Mouse (Mus musculus) lung, postnatal 14 days (tissue): ENCODE results near the gene Nptx2.
A peak's percentile ranks its signal among the peaks of the same experiment; 100 is the strongest.

Source experiments
- DNase-seq: peaks from one replicate; pipeline ENCODE4 v3.0.0; 2021

The Nptx2 gene

DNA sequence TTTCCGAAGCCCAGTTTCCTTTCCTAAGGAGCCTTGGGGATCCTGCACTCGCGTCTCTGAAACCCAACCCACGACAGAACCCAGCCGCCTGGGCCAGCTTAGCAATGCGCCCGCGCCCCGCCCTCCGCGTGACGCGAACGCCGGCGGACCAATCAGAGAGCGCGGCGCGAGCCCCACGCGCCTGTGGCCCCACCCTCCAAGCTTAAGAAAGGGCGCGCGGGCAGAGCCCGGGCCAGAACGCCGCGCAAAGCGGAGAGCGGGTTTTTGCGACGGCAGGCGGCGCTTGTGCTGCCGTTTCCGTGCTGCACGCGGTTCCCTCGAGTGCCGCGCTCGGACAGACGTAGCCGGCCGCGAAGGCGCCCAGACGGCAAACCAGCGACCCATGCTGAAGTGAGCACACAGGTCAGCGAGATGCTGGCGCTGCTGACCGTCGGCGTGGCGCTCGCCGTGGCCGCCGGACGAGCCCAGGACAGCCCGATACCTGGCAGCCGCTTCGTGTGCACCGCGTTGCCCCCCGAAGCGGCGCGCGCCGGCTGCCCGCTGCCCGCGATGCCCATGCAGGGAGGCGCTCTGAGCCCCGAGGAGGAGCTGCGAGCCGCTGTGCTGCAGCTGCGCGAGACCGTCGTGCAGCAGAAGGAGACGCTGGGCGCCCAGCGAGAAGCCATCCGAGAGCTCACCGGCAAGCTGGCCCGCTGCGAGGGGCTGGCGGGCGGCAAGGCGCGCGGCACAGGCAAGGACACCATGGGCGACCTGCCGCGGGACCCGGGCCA, at the start of gene Nptx2:
Gene Nptx2 (plus strand): TSS at position 250 of the 770 bp plus-strand sequence.
- peak; percentile 58 for DNase-seq

DNA sequence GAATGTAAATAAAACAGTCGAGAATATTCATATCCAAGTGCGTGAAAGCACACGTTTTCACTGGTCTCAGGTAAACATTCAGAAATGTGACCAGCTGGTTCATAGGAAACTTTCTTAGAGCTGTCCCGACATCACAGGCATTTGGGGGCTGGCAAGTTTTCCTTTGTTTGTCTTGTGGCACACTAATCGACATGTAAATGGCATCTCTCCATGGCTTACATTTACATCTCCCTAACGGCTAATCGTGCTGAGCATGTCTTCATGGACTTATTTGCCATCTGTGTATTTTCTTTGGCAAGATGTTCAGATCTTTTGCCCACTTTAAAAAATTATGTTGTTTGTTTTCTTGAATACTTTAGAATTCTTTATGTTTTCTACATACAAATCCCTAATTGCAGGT, 49.2 kb upstream of the Nptx2 start:
- DNase-seq: no peak

DNA sequence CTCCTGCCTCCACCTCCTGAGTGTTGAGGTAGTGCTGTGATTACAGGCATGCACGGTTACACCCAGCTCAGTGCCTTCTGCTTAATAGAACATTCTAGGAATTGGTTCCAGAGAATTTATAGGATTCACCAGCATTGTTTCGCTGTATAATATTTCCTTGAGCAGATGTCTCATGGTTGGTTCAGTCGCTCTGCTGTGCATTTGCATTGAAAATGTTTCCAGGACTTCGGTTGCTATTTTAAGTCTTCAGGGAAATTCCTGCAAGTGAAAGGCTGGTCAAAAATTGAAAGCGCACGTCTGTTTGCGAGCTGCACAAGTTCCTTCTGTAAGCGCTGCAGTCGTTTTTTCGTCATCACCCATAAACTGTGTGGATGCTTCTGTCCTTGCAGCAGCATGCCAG, 41.5 kb upstream of the Nptx2 start:
- DNase-seq: no peak

DNA sequence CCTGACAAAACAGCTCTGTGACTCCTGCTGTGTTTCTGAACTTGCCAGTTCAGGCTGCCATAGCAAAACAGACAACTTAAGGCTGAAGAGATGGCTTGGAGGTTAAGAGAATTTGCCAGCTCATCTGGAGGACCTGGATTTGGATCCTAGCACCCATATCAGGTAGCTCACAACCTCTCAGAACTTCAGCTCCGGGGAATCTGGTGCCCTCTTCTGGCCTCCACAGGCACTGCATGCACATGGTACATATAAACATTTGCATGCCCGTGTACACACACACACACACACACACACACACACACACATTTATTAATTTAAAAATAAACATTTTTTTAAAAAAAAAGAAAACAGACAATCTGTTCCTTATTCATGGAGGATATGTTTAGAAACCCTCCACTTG, 40.0 kb upstream of the Nptx2 start:
- no peak for DNase-seq

DNA sequence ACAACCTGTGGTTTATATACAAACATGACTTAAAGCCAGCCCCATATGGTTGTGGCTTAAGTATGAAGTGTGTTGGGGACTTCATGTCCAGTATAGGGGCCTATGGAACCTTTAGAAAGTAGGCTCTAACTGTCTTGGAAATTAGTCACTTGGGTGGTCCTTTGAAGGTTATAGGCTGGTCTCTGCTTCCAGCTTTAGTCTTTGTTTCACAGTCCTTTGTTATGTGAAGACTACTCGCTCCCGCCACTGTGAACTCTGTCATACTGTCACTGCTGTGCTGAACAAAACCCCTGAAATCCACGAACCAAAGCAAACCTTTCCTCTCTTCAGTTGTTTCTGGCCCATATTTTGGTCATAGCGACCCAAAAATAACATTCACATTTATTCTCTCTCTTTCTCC, 39.5 kb upstream of the Nptx2 start:
- DNase-seq: no peak

DNA sequence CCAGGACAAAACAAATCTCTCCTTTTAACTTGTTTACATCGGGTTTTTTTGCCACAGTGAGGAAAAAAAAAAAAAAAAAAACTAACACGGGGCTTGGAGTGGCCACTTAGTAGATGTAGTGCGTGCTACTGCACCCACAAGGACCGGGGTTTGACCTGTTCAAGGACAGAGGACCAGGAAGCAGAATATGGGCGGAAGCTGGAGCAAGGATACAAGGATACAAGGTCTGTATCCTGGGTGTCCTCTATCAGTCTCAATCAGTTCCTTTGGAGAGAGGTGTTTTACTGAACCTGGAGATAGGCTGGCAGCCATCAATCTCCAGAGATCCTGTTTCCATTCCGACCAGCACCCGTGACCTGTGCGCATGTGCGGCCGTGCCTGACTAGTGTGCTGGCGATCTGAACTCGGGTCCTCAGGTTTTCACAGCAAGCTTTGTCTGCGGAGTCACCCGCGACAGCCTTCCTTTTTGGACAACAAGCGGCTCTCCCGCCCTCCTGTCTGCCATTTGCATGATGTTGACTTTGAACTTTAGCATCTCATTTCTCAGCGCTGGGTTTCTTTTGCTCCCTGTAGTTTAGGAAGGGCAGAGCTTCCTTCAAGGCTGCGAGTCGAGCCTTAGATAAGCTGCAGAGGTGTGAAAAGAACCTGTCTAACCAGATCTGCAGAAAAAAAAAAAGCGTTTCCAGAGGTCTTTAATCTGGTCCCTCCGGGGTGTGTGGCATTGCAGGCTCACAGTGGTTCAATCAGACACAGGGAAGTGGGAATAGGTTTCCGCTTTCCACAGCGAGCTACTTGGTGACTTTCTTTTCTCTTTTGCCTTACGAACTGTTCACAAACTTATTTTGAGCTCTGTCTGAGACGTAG, 38.8 kb upstream of the Nptx2 start:
- DNase-seq: no peak

DNA sequence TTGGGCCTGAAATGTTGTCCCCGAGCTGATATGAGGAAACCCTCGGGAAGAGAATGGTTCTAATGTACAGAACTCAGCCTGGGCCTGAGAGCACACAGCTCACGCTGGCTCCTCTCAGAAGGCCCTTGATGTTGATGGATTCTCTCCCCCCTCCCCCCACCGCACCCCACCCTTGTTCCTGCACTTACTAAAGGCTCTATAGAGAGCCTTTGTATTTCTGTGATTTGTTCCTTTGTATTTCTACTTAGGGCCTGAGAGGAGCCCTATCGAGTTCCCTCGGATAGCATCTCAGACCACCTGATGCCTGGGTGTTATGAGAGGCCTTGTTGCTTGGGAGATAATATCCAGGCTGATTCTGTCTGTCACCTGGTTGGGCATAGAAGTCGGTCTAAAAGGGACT, 36.3 kb upstream of the Nptx2 start:
- no peak for DNase-seq

DNA sequence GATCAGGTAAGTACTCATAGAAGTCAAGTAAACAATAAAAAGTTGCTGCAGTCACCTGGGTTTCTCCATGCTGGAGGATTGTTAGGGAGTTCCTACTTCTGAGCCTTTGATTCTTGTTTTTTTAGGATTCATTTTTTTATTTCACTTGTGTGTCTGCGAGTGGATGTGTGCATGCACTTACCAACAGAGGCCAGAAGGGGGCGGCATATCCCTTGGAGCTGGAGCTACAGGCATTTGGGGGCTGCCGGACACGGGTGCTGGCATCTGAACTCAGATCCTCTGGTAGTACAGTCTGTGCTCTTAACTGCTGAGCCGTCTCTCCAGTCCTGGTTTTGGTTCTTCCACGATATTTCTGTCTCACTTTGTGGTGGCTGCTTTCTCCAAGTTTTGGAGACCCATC, 31.0 kb upstream of the Nptx2 start:
- no peak for DNase-seq

DNA sequence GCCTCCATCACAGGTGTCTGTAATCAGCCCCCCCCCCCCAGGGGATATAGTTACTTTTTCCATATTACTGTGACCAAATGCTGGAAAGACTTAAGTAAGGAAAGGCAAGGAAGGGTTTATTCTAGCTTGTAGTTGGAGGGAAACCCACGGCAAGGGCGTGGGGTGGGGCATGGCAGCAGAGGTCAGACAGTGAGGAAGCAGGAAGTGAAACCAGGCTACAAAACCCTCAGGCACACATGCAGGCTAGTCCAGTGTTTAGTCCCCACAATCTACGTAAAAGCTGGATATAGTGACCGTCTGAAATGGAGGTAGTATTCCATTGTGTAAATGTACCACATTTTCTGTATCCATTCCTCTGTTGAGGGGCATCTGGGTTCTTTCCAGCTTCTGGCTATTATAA, 30.5 kb upstream of the Nptx2 start:
- DNase-seq: no peak

DNA sequence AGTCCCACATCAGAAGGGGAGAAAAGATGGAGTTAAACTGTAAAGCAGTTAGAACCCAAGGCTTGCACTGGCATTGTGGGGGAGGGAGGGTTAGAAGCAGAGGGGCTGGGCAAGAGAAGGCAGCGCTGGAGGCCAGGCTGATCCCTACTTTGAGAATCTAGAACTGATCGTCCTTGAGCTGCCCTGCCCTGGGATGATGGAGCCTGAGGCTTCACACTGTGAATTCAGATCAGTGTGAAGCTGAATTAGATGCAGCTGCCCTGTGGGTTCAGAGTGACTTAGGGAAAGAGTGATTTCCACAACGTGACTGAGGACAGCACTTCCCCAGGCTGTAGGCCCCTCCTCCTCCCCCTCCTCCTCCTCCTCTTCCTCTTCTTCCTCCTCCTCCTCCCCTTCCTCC, 25.6 kb upstream of the Nptx2 start:
- DNase-seq: no peak

DNA sequence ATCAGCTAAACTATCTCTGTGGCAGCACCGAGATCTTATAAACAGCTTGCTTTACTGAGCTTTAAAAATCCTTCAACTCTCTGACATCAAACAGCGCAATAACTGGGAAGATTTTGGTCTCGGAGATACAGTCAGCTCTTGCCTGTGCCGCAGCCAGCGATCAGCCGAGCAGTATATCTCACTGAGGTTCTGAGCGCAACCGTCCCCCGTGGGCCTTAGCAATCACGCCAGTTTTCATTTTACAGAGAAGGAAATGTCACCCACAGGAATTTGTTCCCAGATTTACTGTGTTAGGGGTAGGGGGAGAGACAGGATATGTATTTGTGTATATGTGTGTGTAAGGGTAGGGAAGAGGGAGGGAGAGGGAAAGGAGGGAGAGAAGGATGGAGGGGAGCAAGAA, 20.9 kb upstream of the Nptx2 start:
- no peak for DNase-seq

DNA sequence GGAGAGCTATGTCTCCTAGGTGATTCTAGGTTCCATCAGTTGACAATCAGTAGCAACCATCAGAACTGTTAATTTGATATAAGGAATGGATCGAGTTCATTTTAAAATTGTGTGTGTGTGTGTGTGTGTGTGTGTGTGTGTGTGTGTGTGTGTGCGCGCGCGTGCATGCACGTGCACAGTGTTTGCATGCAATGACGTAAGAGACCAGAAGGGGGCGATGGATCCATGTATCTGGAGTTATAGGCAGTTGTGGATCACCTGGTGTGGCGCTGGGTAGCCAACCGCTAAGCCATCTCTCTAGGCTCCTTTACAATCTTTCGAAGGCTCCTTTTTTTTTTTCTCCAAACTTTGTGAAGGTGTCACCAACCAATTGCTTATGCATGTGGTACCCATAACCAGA, 16.6 kb upstream of the Nptx2 start:
- no peak for DNase-seq

DNA sequence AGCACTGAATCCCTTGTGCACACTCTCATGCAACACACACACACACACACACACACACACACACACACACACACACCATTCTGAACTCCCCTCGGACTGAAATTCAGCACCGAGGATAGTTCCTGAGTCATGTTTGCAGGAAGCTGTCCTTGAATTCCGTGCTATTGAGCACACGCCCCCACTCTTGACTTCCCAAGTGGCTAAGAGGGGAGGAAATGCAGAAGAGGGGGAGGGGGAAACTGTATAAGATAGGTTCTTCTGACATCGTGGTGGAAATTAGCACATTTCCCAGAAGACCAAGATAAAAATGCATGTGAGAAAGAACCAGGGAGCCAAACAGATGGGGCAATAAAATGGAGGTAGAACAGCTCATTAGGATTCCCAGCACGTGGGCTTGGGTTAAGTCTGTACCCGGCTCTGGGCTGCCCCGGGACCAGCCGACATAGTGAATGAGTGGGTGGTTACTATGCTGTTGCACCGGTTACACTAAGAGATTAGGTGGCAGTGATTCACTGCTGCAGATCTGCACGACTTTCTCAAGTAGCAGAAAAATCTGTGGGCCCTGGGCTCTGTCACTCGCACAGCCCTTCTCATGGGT, 2.9 kb upstream of the Nptx2 start:
- no peak for DNase-seq

DNA sequence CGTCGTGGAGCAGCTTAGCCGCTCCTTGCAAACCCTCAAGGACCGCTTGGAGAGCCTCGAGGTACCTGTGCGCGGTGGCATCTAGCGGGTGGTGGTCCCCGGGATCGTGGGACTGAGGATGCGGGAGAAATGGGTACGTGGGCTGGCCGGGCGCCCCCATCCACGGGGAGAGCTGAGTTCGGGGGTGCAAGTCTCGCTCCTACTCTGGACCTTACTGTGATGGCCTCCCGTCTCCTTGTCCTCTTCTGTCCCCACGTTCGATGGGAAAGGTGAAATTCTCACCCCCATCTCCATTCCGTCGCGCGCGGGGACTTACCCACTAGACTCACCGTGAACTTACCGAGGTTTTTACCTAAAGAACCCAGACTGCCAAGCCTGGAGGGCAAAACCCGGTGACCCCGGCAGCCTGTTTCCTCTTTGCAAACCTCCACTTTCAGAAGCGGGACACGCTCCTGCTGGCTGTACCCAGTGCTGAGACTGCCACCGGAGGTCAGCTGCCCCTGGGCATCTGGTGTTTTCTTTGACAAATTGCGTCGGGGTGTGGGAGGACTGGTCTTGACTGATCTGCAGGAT, 807 bp downstream of the Nptx2 start:
- no peak for DNase-seq

DNA sequence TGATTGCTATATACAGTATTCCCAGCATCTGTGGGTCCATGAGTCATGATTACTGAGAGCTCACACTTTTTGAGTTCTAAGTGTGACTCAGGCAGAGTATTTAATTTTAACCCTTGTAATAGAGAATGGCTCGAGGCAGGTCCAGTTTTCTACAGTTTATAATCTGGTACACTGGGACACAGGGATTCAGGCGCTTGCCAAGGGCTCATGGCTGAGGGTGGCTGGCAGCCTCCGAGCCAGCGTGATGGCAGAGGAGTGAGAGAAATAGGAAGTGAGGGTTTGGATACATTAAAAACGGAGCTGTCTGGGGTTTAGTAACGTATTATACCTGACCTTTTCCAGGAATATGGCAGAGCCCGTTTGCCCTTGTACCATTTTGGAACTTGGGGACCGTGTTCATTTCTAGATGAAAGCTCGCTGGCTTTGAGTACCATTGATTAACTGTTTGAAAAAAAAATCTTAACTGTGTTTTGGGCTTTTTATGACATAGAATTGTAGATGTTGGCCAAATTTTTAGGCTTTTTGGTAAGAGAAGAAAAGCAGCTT, 1.7 kb downstream of the Nptx2 start:
- DNase-seq: no peak

DNA sequence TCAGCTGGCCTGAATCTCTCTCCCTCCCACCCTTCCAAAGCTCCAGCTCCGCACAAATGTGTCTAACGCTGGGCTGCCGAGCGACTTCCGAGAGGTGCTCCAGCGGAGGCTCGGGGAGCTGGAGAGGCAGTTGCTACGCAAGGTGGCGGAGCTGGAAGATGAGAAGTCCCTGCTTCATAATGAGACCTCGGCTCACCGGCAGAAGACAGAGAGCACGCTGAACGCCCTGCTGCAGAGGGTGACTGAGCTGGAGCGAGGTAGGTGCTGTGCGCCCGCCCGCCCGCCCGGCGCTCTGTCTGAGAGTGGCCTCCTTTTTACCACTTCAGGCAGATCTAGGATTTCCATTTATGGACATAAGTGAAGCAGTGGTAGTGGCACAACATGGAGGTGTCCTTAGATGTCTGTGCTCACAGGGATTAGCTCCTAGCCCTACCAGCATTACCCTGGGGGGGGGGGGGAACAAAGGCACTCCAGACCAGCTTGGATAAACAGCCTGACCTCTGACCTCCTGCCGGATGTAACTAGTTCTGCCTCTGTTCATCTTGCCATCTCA, 2.5 kb downstream of the Nptx2 start:
- no peak for DNase-seq

DNA sequence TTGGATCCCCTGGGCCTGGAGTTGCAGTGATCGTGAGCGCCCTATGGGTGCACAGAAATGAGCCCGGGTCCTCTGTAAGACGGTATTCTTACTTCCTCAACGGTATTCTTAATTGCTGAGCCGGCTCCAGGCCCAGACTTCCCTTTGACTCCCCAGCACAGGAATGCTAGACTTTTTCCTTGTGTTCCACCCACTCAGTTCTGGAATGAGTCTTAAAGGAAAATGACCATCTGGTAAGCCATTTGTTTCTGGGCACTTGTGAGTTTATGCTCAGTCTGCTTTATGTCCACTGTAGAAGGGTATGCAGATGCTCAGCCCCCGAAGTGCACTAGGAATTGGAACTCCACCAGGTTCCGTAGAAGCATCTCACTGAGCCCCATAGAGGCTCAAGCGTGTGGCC, 4.3 kb downstream of the Nptx2 start:
- DNase-seq: no peak

DNA sequence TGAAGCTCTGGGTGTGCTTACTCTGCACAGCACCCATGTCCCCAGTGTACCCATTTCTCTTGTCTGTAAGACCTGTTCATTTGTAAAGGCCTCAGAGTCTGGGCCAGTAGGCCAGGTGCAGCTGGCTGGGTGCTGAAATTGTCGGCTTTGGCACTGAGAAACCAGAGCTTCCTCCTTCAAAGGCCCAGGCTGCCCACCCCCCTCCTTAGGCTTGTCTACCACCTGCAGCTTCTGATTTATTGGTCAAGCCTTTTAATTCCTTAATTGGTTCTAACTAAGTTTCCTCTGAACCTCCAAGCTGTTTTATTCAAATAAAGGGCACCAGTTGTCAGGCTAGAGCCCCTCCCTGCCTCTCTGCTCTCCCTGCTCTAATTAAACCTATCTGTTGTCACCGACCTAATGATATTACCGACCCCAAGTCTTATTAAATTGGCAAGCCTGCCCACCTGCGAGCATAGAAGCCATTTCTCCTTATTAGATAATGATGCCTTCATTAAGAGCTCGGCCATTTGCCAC, 5.0 kb downstream of the Nptx2 start:
- no peak for DNase-seq

DNA sequence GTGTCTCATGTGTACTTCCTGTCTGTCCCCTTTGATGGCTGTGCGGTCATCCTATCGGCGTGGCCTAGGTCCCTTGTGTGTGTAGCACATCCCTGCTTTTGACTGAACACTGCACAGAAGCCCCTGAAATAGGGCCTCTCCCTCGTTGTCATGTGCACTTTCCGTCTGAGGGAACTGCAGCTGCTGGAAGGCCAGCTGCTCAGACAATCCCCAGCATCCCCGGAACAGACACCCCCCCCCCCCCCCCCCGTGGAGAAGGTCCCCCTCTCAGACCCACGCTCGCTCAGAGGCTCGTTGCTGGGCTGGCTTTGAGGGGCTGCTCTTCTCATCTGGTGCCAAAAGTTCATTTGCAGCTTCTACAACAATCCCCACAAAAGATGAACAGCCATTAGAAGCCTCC, 11.0 kb downstream of the Nptx2 start:
- DNase-seq: no peak

DNA sequence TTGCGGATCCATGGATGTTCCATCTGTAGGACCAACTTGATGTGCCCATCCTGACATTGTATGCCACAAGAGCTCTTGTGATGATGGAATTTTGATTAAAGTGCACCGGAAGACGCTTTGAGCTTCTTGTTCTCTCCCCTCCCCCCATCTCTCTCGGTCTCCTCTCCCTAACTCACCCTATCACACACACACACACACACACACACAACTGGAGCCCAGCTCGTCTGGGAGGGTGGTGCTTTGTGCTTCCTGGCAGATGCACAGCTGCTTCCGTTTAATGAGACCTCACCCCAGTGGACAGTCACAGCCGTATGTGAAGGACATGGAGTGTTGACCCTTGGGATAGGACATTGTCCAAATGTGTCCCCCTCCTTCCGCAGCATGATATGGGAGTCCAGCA, 11.7 kb downstream of the Nptx2 start:
- no peak for DNase-seq

DNA sequence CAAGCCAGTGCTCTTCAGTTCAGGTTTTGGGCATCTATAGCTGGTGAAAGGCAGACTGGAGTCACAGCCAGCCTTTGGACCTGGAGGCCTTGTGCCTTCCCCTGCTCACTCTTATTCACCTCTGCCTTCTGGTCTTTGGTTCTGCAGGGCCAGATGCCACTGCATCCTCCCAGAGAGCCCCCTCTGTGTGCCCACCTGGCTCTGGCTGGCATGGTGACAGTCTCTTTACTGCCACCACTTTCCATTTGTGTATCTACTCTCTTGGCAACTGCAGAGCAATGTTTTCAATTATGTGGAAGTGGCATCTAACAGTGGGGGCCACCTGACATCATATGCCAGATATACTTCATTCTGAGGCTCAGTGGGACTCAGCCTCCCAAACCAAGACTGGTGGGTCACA, 12.8 kb downstream of the Nptx2 start:
- DNase-seq: no peak

DNA sequence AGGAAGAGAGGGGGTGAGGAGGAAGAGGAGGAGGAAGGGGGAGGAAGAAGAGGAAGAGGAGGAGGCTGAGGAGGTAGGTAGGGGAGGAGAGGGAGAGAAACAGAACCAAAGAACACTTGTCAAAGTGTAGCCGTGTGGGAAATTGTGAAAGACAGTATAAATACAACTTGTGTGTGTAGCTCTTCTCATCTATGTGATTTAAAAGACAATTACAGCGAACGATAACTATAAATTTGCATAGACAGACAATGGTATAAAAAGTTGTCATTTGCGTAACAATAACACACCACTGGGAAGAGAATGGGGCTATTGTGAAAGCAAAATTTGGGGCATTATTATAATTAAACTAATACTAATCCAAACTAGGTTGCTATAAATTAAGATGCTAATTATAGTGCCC, 20.0 kb downstream of the Nptx2 start:
- no peak for DNase-seq

DNA sequence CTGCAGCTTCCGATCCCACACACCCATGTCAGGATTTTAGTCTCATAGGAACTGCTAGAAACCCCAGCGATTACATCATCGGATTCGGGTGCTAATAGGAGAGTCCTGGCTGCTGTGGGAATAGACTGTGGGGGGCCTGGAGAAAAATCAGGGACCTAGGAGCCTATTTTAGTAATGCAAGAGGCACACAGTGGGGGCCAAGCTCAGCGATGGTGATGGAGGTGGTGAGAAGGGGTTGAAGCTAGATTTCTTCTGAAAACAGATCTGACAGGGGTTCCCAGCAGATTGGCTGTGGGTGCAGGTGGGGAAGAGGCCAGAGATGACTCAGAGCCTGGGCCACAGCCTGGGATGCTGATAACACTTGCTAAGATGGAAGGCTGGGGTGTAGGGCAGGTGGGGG, 39.4 kb downstream of the Nptx2 start:
- DNase-seq: no peak
